Mouse (Mus musculus) left cerebral cortex, adult 18-20 months (tissue): ENCODE data around the gene Olfr995. TPM values are rescaled to one million over a fixed set of nuclear protein-coding genes. Genes with fewer than 3 reads are reported as not detected.

Source experiments
- DNase-seq, 2 experiments: peaks; one replicate each; pipeline ENCODE4 v3.0.0; 2021 to 2022; ENCODE audit warnings: low spot score in 2 of 2, mixed read lengths in 1 of 2
- long read RNA-seq, 2 experiments: library from polyadenylated mRNA; stranded (forward); transcript quantifications; one replicate each; pipeline ENCODE4 v2.0.0; 2021
- total RNA-seq, 2 experiments: library from RNA; stranded (reverse); gene quantifications; 2 replicates each; pipeline ENCODE4 v1.2.3; 2021

Olfr995 gene
- total RNA-seq: not detected
- long read RNA-seq, experiment 1: 0 reads
- long read RNA-seq, experiment 2: 0 reads

DNA sequence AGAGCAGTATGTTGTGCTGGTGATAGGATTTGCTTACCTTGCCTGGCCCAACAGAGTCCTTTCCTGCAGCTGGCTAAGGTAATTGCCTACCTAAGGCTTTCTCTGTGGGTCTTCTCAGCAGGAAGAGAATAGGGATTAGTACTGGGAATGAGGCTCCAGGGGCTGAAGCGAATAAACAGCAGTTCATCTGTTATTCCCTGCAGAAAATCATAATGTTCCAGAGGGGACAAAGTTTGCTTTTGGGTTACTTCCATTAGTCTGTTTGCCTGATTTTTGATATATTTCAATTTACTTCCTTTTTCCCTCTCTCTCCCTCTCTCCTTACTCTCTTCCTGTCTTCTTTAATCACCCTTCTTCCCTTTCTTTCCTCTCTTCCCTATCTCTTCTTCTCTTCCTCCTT is at the start of gene Olfr995:
Gene Olfr995 (minus strand): TSS at position 101 of the 400 bp plus-strand sequence.
- no peak for DNase-seq

DNA sequence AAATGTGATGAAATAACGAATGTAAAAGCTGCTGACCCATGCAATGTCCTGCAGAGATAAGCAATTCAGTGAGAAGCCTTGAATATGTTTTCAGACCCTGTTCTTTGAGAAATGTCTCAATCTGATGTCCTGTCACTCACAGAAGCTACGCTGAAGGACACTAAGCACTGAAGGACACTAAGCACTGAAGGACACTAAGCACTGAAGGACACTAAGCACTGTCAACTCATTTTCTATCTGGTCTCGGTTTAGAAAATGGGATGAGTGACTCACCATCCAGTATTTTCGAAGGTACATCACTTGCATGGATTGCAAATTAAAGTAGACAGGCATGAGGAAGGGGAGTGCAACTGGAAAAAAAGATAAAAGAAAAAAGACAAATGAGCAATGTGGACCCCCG is 47.0 kb upstream of the Olfr995 start:
- no peak for DNase-seq

DNA sequence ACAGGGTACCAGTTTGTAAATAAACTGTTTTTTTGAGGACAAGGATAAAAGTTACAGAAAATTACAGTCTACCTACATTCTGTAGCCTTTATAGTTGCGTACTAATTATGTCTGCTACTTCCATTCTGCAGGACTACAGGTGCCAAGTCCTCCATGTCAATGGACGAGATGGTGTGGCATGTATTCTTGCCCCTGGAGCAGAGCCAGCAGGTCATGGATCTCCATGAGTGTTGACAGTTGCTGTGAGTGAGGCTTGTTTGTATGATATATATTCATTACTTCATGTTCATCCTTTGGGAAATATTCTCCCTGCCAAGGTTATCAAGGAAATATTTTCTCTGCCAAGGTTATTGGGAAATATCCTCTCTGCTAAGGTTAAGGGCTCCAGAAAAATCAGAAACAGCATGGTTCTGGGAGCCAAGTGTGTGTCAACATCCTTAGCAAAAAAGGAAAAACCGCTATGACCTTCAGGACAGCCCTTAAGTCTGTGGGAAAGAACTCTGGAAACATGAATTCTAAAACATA is 23.4 kb upstream of the Olfr995 start:
- no peak for DNase-seq

GRCm38 (mm10) chr2:85442546-85442945 is 893 bp downstream of the Olfr995 start:
- no peak for DNase-seq

DNA sequence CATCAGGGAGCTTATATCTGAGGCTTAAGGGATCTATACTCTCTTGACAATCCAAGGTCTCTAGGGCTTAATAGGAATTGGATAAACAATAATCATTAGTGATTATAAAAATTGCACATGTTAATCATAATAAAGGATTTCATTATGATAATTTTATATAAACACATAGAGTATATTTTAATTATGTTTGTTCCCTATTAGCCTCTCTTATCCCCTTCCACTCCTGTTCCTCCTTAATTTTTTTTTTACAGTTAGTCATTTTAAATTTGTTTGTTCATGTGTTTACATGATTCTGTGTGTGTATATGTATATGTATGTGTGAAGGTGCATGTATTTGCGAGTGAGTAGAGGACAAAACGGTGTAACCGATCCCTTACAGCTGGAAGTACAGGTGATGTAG is 7.1 kb downstream of the Olfr995 start, which contains the start of gene Olfr994:
Gene Olfr994 (minus strand): TSS at position 101 of the 400 bp plus-strand sequence.
- DNase-seq: no peak

- no peak for DNase-seq
These were observed 17.5 kb downstream of the Olfr995 start for GRCm38 (mm10) chr2:85425893-85426292.

- no peak for DNase-seq
These were observed 28.7 kb downstream of the Olfr995 start, which contains the start of gene Olfr993 for GRCm38 (mm10) chr2:85414777-85415176. Gene Olfr993, minus strand, starts transcription at chr2:85414877.

DNA sequence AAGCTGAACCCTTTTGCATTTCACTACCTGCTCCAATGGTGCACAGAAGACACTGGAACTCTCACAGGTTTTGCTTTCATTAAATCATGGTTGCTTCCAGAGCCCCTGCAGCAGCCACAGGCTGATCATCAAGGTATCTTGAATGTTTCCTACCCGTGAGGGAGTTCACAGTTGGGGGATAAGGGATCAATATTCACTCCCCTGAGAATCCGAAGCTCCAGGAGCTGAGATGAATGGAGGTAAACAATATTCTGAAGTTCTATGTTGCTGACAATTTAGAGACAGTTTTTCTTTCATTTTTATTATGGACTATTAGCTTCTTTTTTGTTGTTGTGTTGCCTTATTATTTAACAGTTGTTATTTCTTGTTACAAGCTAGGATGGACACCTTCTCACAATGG is 34.1 kb downstream of the Olfr995 start, which contains the start of gene Olfr992:
Gene Olfr992 (minus strand): TSS at position 101 of the 400 bp plus-strand sequence.
- DNase-seq: no peak

Other genes starting within 250 kb of the Olfr995 start
- 10 to 100 TPM; 27.2 to 36.9 TPM for gene Lrrc55, start 246.4 kb downstream of the Olfr995 start, total RNA-seq
- not detected for gene Olfr987, start 104.3 kb downstream of the Olfr995 start, total RNA-seq
- not detected for gene Olfr988, start 80.4 kb downstream of the Olfr995 start, total RNA-seq
- gene Olfr992, start 34.2 kb downstream of the Olfr995 start, total RNA-seq: not detected
- gene Olfr993, start 28.8 kb downstream of the Olfr995 start, total RNA-seq: not detected
- not detected for gene Olfr994, start 7.2 kb downstream of the Olfr995 start, total RNA-seq
- gene 4833423E24Rik, start 75.4 kb upstream of the Olfr995 start, total RNA-seq: not detected
- gene Olfr996, start 135.6 kb upstream of the Olfr995 start, total RNA-seq: not detected
- not detected for gene Olfr998, start 145.3 kb upstream of the Olfr995 start, total RNA-seq
- not detected for gene Olfr1000, start 168.3 kb upstream of the Olfr995 start, total RNA-seq
- not detected for gene Olfr1002, start 207.1 kb upstream of the Olfr995 start, total RNA-seq
- gene Olfr154, start 220.8 kb upstream of the Olfr995 start, total RNA-seq: not detected
- not detected for gene Olfr1006, start 235.1 kb upstream of the Olfr995 start, total RNA-seq
- not detected for gene Olfr1008, start 245.8 kb upstream of the Olfr995 start, total RNA-seq